Mouse (Mus musculus): Measurements from ENCODE around the gene Gramd1b. TPM values are rescaled to one million over a fixed set of nuclear protein-coding genes. Genes with fewer than 3 reads are reported as not detected.
A peak's percentile ranks its signal among the peaks of the same experiment; 100 is the strongest.

The Gramd1b gene
- 2.8 and 3.5 TPM in 2 replicates for polyA plus RNA-seq (2014; fragmentation: Nextera tagmentation; extraction: Ambion mirVana)

DNA sequence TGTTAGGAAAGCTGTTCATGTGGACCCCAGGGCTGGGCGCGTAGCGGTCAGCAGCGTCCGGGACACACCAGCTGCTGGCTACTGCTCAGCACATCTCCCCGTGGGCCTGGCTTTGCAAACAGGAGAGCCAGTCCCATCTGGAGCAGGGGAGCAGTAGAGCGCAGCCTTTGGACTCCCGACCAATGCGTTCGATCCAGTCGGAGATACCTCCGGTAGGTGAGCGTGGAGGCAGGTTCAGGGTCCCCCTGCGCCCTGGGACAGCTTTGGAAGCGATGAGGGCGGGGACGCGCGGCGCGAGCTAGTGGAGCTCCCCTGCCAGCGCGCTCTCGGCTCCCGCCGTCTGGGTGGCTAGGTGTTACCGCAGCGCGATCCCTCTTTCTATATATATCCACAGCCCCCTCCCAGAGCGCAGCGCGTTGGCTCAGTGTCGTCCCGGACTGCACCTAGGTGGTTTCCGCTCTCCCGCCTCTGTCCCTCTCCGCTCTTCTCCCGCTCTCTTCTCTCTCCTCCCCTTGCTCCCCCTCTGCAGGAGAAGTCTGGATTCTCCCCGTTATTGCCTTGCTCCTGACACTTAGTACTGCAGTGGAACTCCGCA is at the start of gene Gramd1b:
Gene Gramd1b (minus strand): TSS at position 357 of the 595 bp plus-strand sequence.
- ATAC-seq (ENCODE audit: insufficient number of reproducible peaks, low FRiP score, low TSS enrichment, low read depth): peak; percentile 57; the same call in 1 of the 2 replicates
- H3K4me2 ChIP-seq (ENCODE audit: low read depth, severe bottlenecking): peak within 1 kb of the TSS; percentile 69
- peak; percentile 63 for DNase-seq (ENCODE audit: low spot score)
- H3K36me3 ChIP-seq (ENCODE audit: control insufficient read depth, insufficient read depth, low read length): no peaks in the 10 kb centered on the region
- H3K9ac ChIP-seq (ENCODE audit: low read length): peak within 1 kb of the TSS; percentile 49; the same call in 1 of the 2 replicates
- H3K27me3 ChIP-seq (ENCODE audit: control insufficient read depth, insufficient read depth, low read length): peaks cover 10% of the 10 kb centered on the region
- no peaks in the 10 kb centered on the region for H3K9me3 ChIP-seq (ENCODE audit: control insufficient read depth, low read length)
- no peaks in the 10 kb centered on the region for H3K4me1 ChIP-seq (ENCODE audit: control insufficient read depth, insufficient read depth, low read length)
- WGBS: under 1% methylated on average over 39 of the region's 40 CpGs
- H3K4me3 ChIP-seq (ENCODE audit: low read depth, low read length): peak within 1 kb of the TSS; percentile 37
- H3K27ac ChIP-seq (replicated peaks; ENCODE audit: low read depth, low read length): no peak within 1 kb of the TSS

DNA sequence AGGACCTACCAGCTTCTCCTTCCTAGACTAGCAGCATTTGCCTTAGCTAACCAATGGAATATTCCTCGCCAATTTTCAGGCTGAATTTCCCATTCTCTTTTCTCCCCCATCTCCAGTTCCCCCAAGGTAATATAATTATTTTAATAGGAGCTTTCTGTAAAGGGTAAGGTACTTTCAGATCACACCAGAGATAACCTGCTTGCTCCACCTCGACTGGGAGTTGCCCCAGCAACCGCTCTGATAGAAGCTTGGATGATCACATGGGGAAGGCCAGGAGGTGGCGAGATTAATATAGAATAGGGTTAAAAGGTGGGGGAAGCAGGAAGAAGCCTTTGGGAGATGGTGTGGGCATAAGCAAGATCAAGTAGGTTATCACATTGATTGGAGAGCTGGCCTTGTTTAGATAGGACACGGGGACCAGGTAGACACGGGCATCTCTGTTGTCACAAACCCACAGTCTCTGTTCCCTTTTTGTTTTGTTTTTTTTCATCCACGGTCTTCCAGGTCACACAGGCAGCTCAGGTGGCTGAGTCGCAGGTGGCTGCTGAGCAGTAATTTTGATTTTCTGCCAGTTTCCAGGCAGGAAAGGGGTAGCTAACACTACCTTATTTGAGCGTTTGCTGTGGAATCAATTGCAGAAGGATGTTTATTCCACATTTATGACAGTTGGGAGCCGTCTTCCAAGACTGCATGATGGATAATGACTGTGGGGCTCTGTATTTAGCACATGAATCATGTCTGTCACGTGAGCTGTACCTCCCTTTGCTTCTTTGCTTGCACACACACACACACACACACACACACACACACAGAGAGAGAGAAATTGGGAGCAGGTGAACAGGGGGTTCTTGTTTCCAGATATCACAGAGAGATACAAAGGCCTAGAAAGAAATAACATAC is 47.8 kb upstream of the Gramd1b start:
- DNase-seq (ENCODE audit: low spot score): no peak
- Histone ChIP-seq H3K9me3 (ENCODE audit: control insufficient read depth, low read length) (no peaks in the 10 kb centered on the region), H3K27ac (replicated peaks; ENCODE audit: low read depth, low read length) (no peak overlapping the region), H3K4me2 (ENCODE audit: low read depth, severe bottlenecking) (no peak overlapping the region), H3K27me3 (ENCODE audit: control insufficient read depth, insufficient read depth, low read length) (no peaks in the 10 kb centered on the region), H3K4me1 (ENCODE audit: control insufficient read depth, insufficient read depth, low read length) (no peaks in the 10 kb centered on the region), H3K36me3 (ENCODE audit: control insufficient read depth, insufficient read depth, low read length) (no peaks in the 10 kb centered on the region), H3K4me3 (ENCODE audit: low read depth, low read length) (no peak overlapping the region), H3K9ac (ENCODE audit: low read length) (no peak overlapping the region)
- ATAC-seq (ENCODE audit: insufficient number of reproducible peaks, low FRiP score, low TSS enrichment, low read depth): no peak
- WGBS: 74% methylated on average over 11 of the region's 11 CpGs

DNA sequence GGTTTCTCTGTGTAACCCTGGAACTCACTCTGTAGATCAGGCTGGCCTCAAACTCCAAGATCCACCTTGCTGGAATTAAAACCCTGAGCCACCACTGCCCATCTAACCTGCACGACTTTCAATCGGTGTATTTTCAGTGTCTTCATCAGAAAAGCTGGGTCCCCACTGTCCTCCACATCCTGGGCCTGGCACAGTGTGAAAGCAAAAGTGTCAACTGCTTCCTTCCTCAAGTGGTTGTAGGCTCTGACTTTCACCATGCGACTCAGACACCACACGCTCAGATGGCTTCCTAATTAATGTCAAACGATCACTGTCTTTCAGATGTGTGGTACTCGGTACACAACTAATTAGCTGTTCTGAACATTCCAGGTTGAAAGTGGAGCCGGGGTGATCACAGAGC is 45.9 kb upstream of the Gramd1b start:
- ATAC-seq (ENCODE audit: insufficient number of reproducible peaks, low FRiP score, low TSS enrichment, low read depth): no peak
- Histone ChIP-seq H3K27me3 (ENCODE audit: control insufficient read depth, insufficient read depth, low read length) (no peaks in the 10 kb centered on the region), H3K36me3 (ENCODE audit: control insufficient read depth, insufficient read depth, low read length) (no peaks in the 10 kb centered on the region), H3K4me1 (ENCODE audit: control insufficient read depth, insufficient read depth, low read length) (no peaks in the 10 kb centered on the region), H3K4me3 (ENCODE audit: low read depth, low read length) (no peak overlapping the region), H3K27ac (replicated peaks; ENCODE audit: low read depth, low read length) (no peak overlapping the region), H3K9me3 (ENCODE audit: control insufficient read depth, low read length) (no peaks in the 10 kb centered on the region), H3K9ac (ENCODE audit: low read length) (no peak overlapping the region), H3K4me2 (ENCODE audit: low read depth, severe bottlenecking) (no peak overlapping the region)
- WGBS: 73% methylated on average over 7 of the region's 7 CpGs
- DNase-seq (ENCODE audit: low spot score): no peak

DNA sequence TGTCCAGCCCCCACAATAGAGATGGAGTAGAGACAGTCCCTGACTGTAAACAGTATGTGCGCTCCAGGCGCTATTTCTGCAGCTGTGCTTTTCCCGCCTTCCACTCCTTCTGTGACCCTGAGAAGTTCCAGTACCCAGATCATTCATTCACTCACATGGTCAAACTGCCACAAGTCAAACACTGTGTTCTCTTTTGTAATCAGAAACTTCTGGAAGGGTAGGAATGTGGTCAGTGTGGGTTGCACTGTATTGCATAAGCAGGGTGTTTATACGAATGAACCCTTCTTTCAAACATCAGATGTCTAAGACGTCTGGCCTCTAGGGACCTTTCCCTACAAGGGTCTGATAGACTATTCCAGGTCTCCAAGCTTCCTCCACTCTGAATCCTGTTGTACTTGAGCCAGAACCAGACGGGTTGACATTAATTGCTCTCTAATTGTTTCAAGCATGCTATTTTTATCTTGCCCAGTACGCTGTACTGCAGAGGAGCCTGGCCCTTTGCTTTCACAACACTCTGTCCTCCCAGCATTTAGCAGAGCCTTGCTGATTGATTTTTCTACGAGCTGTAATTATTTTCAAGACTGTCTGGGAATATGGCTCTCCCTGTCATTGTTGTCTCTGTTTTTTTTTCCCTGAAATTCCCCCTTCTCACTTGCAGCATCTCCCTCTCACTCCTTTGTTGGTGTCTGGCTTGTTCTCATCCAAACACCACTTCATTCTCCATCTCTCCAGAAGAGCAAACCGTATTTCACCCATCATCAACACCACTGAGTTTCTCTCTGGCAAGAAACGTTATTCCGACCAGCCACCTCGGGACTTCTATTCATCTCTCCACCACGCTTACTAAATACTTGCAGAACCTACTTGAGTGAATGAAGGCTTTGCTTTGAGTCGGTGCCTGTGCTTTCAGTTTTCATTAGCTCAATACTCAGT is 44.1 kb upstream of the Gramd1b start:
- Histone ChIP-seq H3K9ac (ENCODE audit: low read length) (no peak overlapping the region), H3K27ac (replicated peaks; ENCODE audit: low read depth, low read length) (no peak overlapping the region), H3K4me3 (ENCODE audit: low read depth, low read length) (no peak overlapping the region), H3K36me3 (ENCODE audit: control insufficient read depth, insufficient read depth, low read length) (no peaks in the 10 kb centered on the region), H3K27me3 (ENCODE audit: control insufficient read depth, insufficient read depth, low read length) (no peaks in the 10 kb centered on the region), H3K4me1 (ENCODE audit: control insufficient read depth, insufficient read depth, low read length) (no peaks in the 10 kb centered on the region), H3K4me2 (ENCODE audit: low read depth, severe bottlenecking) (no peak overlapping the region), H3K9me3 (ENCODE audit: control insufficient read depth, low read length) (no peaks in the 10 kb centered on the region)
- DNase-seq (ENCODE audit: low spot score): no peak
- ATAC-seq (ENCODE audit: insufficient number of reproducible peaks, low FRiP score, low TSS enrichment, low read depth): no peak
- 66% methylated on average over 14 of the region's 14 CpGs for WGBS

DNA sequence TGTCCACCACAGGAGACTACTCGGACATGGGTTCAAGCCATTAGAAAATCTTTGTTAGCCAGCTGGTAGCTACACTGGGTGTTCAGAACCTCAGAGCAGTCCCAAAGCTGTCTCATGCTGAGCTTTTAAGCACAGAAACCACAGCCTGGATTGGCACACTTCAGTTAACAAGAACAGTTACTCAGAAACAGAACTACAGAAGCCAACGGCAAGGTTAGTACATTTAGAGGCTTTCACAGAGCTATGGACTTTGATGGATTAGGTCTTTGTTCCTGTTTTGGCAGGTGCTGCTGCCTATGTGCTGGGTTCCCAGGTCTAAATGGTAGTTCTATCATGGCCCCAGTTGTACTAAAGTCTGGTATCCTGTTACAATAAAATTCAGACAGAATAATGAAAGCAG is 40.1 kb upstream of the Gramd1b start:
- no peak overlapping the region for H3K4me2 ChIP-seq (ENCODE audit: low read depth, severe bottlenecking)

DNA sequence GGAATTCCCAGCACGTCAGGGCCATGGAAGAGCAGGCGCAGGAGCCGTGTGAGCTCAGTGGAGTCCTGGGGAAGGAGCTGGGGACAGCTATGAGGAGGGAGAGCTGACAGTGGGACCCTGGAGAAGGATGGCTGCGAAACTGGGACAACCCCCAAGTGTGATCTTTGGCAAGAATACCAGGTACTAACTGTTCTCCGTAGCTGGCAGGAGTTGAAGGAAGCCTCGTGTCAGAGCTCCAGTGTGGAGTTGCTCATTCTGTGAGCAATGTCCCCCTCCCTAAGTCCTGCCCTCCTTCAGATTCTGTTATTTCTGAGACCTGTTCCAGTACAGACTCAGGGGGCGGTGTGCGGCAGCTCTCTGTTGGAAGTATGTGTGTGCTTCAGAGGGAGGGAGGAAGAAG is 36.9 kb upstream of the Gramd1b start:
- no peak overlapping the region for H3K27ac ChIP-seq (replicated peaks; ENCODE audit: low read depth, low read length)
- WGBS: 76% methylated on average over 8 of the region's 8 CpGs
- DNase-seq (ENCODE audit: low spot score) (no peak), ATAC-seq (ENCODE audit: insufficient number of reproducible peaks, low FRiP score, low TSS enrichment, low read depth) (no peak)
- no peak overlapping the region for H3K4me3 ChIP-seq (ENCODE audit: low read depth, low read length)
- no peaks in the 10 kb centered on the region for H3K27me3 ChIP-seq (ENCODE audit: control insufficient read depth, insufficient read depth, low read length)
- H3K4me1 ChIP-seq (ENCODE audit: control insufficient read depth, insufficient read depth, low read length): no peaks in the 10 kb centered on the region
- no peaks in the 10 kb centered on the region for H3K9me3 ChIP-seq (ENCODE audit: control insufficient read depth, low read length)
- no peak overlapping the region for H3K9ac ChIP-seq (ENCODE audit: low read length)
- no peaks in the 10 kb centered on the region for H3K36me3 ChIP-seq (ENCODE audit: control insufficient read depth, insufficient read depth, low read length)
- H3K4me2 ChIP-seq (ENCODE audit: low read depth, severe bottlenecking): no peak overlapping the region

More for the DNA sequence above, 40.1 kb upstream of the Gramd1b start:
- no peaks in the 10 kb centered on the region for H3K27me3 ChIP-seq (ENCODE audit: control insufficient read depth, insufficient read depth, low read length)
- DNase-seq (ENCODE audit: low spot score) (no peak), ATAC-seq (ENCODE audit: insufficient number of reproducible peaks, low FRiP score, low TSS enrichment, low read depth) (no peak)
- no peaks in the 10 kb centered on the region for H3K4me1 ChIP-seq (ENCODE audit: control insufficient read depth, insufficient read depth, low read length)
- H3K36me3 ChIP-seq (ENCODE audit: control insufficient read depth, insufficient read depth, low read length): no peaks in the 10 kb centered on the region
- H3K9ac ChIP-seq (ENCODE audit: low read length): no peak overlapping the region
- H3K27ac ChIP-seq (replicated peaks; ENCODE audit: low read depth, low read length): no peak overlapping the region
- 77% methylated on average over 2 of the region's 2 CpGs for WGBS
- no peak overlapping the region for H3K4me3 ChIP-seq (ENCODE audit: low read depth, low read length)
- H3K9me3 ChIP-seq (ENCODE audit: control insufficient read depth, low read length): no peaks in the 10 kb centered on the region

DNA sequence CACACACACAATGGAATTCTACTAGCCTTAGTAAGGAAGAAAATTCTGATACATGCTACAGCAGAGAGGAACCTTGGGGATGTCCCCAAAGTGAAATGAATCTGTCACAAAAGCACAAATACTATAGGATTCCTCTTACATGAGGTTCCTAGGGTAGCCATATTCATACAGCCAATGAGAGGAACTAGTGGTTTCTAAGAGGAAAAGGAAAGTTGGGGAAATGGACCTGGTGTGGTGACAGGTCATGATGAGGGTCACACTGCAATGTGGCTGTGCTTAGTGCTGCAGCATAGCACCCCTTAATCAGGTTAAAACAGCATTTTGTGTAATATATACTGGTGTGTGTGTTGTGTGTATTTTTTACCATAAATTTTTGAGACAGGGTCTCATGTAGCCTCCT is 32.6 kb upstream of the Gramd1b start:
- no peak for ATAC-seq (ENCODE audit: insufficient number of reproducible peaks, low FRiP score, low TSS enrichment, low read depth)
- no peak overlapping the region for H3K27ac ChIP-seq (replicated peaks; ENCODE audit: low read depth, low read length)
- H3K9me3 ChIP-seq (ENCODE audit: control insufficient read depth, low read length): no peaks in the 10 kb centered on the region
- no peak overlapping the region for H3K4me2 ChIP-seq (ENCODE audit: low read depth, severe bottlenecking)
- H3K36me3 ChIP-seq (ENCODE audit: control insufficient read depth, insufficient read depth, low read length): no peaks in the 10 kb centered on the region
- no peaks in the 10 kb centered on the region for H3K27me3 ChIP-seq (ENCODE audit: control insufficient read depth, insufficient read depth, low read length)
- DNase-seq (ENCODE audit: low spot score): no peak
- no peak overlapping the region for H3K9ac ChIP-seq (ENCODE audit: low read length)
- no peaks in the 10 kb centered on the region for H3K4me1 ChIP-seq (ENCODE audit: control insufficient read depth, insufficient read depth, low read length)
- H3K4me3 ChIP-seq (ENCODE audit: low read depth, low read length): no peak overlapping the region

DNA sequence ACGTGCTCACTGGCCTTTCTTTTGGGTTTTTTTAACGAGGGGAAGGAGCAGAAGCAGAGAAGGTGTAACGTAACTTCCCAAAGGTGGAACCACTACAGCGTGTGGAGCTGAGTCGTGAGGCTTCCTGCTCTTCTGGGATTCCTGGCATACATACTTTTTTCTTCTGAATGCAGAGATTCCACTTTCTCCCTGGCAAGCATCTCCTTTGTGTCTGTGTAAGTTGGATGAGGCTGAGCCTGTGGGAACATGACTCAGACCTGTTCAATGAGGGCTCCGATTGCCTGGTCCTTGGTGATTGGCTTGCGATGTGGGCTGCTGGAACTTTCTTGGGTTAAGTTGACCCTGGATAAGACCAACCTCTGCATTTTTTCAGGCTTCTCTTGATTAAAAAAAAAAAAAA is 28.5 kb upstream of the Gramd1b start:
- no peak overlapping the region for H3K4me2 ChIP-seq (ENCODE audit: low read depth, severe bottlenecking)
- no peaks in the 10 kb centered on the region for H3K9me3 ChIP-seq (ENCODE audit: control insufficient read depth, low read length)
- no peak overlapping the region for H3K4me3 ChIP-seq (ENCODE audit: low read depth, low read length)
- WGBS: 80% methylated on average over 7 of the region's 7 CpGs
- no peak overlapping the region for H3K9ac ChIP-seq (ENCODE audit: low read length)
- H3K4me1 ChIP-seq (ENCODE audit: control insufficient read depth, insufficient read depth, low read length): no peaks in the 10 kb centered on the region
- H3K27me3 ChIP-seq (ENCODE audit: control insufficient read depth, insufficient read depth, low read length): no peaks in the 10 kb centered on the region
- H3K36me3 ChIP-seq (ENCODE audit: control insufficient read depth, insufficient read depth, low read length): no peaks in the 10 kb centered on the region
- no peak for ATAC-seq (ENCODE audit: insufficient number of reproducible peaks, low FRiP score, low TSS enrichment, low read depth)
- no peak for DNase-seq (ENCODE audit: low spot score)
- H3K27ac ChIP-seq (replicated peaks; ENCODE audit: low read depth, low read length): no peak overlapping the region

Measured in limb, embryonic 11.5 days (tissue).